Mouse (Mus musculus) forebrain, embryonic 16.5 days (tissue): Measurements from ENCODE around the gene Pla2g12b. TPM values are rescaled to one million over a fixed set of nuclear protein-coding genes. Genes with fewer than 3 reads are reported as not detected.

Source experiments
- ATAC-seq: fragments of 200-750 bp; cut with Nextera tagmentation; 2 replicates; pipeline ENCODE4 v1.8.0; 2017; ENCODE audit warnings: mild to moderate bottlenecking, moderate library complexity
- H3K27ac ChIP-seq: fragments of 300-500 bp; sonication (generic); 2 replicates; pipeline ENCODE4 v1.5.1; 2014; ENCODE audit warnings: low read length, control low read depth
- H3K27me3 ChIP-seq: fragments of 300-500 bp; sonication (generic); replicated peaks from 2 replicates; pipeline ENCODE4 v1.6.1; 2014; ENCODE audit warnings: low read length; ENCODE audit not compliant: control insufficient read depth, insufficient read depth
- H3K36me3 ChIP-seq: fragments of 300-500 bp; sonication (generic); 2 replicates; pipeline ENCODE4 v1.6.1; 2014; ENCODE audit not compliant: control insufficient read depth, insufficient read depth
- H3K4me1 ChIP-seq: fragments of 300-500 bp; sonication (generic); replicated peaks from 2 replicates; pipeline ENCODE4 v1.6.1; 2014; ENCODE audit warnings: low read length; ENCODE audit not compliant: control insufficient read depth, insufficient read depth
- H3K4me2 ChIP-seq: fragments of 300-500 bp; sonication (generic); 2 replicates; pipeline ENCODE4 v1.6.1; 2014; ENCODE audit warnings: mild to moderate bottlenecking, low read length, control low read depth
- H3K4me3 ChIP-seq: fragments of 300-500 bp; sonication (generic); replicated peaks from 2 replicates; pipeline ENCODE4 v1.5.1; 2014; ENCODE audit warnings: mild to moderate bottlenecking, low read length, control low read depth
- H3K9ac ChIP-seq: fragments of 300-500 bp; sonication (generic); replicated peaks from 2 replicates; pipeline ENCODE4 v1.6.1; 2014; ENCODE audit warnings: low read depth, low read length, control low read depth
- H3K9me3 ChIP-seq: fragments of 300-500 bp; sonication (generic); 2 replicates; pipeline ENCODE4 v1.6.1; 2016; ENCODE audit warnings: low read length; ENCODE audit not compliant: control insufficient read depth
- WGBS: fragments of 180-500 bp; shearing (Covaris S2); extraction: QIAGEN DNeasy Blood & Tissue Kit; methylation state at CpG from one replicate; pipeline ENCODE4 v1.1.7; 2014; 5-methylcytosine and 5-hydroxymethylcytosine counted together
- polyA plus RNA-seq: library from polyadenylated mRNA; unstranded; fragments of >200 nt; fragmentation: Nextera tagmentation; extraction: Ambion mirVana; gene quantifications from 2 replicates; pipeline ENCODE4 v1.2.1, GENCODE M21; 2015

Pla2g12b gene
- polyA plus RNA-seq, 1 experiment from 2014 or later, result not detected

GRCm38 (mm10) chr10:59429448-59430135 is 26.1 kb downstream of the Pla2g12b start:
- Histone ChIP-seq H3K9ac (no peak overlapping the region), H3K27me3 (no peaks in the 10 kb centered on the region), H3K4me3 (no peak overlapping the region), H3K4me2 (no peak overlapping the region), H3K27ac (no peak overlapping the region), H3K4me1 (no peaks in the 10 kb centered on the region), H3K36me3 (no peaks in the 10 kb centered on the region), H3K9me3 (no peaks in the 10 kb centered on the region)
- no peak for ATAC-seq
- WGBS, result 79% methylated on average over 16 of the region's 16 CpGs

- Histone ChIP-seq H3K9ac (no peak overlapping the region), H3K27ac (no peak overlapping the region), H3K9me3 (no peaks in the 10 kb centered on the region), H3K36me3 (no peaks in the 10 kb centered on the region), H3K4me2 (no peak overlapping the region), H3K4me3 (no peak overlapping the region), H3K27me3 (no peaks in the 10 kb centered on the region), H3K4me1 (no peaks in the 10 kb centered on the region)
- ATAC-seq, result no peak
- WGBS, result 76% methylated on average over 6 of the region's 6 CpGs
Measured at GRCm38 (mm10) chr10:59430701-59431218, 27.3 kb downstream of the Pla2g12b start.

- WGBS, result 96% methylated on average over 18 of the region's 18 CpGs
- H3K9me3 ChIP-seq, result no peaks in the 10 kb centered on the region
Measured at GRCm38 (mm10) chr10:59435746-59436145, 32.3 kb downstream of the Pla2g12b start.

DNA sequence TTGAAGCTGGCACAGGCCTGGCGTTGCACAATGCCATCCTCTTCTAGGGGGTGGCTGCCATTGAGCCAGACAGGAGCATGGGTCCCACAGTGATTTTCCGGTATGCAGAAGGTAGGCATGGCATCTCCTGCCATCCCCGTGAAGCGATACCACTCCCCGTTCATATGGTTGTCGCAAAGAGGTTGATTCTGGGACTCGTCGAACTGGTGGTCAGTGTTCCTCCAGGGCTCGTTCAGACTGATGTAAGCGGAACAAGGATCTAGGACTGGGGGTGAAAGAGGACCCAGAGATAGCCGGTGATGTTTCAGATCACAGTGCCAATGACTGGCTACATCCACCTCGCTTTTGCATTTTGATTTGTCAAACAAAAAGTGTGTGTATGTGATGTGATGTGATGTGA is 35.2 kb downstream of the Pla2g12b start:
- H3K27ac ChIP-seq, result no peak overlapping the region

More at GRCm38 (mm10) chr10:59435746-59436145, 32.3 kb downstream of the Pla2g12b start:
- no peak overlapping the region for H3K4me2 ChIP-seq
- ATAC-seq, result no peak
- no peak overlapping the region for H3K4me3 ChIP-seq
- H3K36me3 ChIP-seq, result no peaks in the 10 kb centered on the region
- H3K27ac ChIP-seq, result no peak overlapping the region
- no peaks in the 10 kb centered on the region for H3K27me3 ChIP-seq
- no peaks in the 10 kb centered on the region for H3K4me1 ChIP-seq
- H3K9ac ChIP-seq, result no peak overlapping the region

GRCm38 (mm10) chr10:59439508-59439931 is 36.1 kb downstream of the Pla2g12b start:
- WGBS, result 51% methylated on average over 5 of the region's 5 CpGs
- Histone ChIP-seq H3K4me1 (no peaks in the 10 kb centered on the region), H3K4me3 (no peak overlapping the region), H3K36me3 (no peaks in the 10 kb centered on the region), H3K9ac (no peak overlapping the region), H3K9me3 (no peaks in the 10 kb centered on the region), H3K27me3 (no peaks in the 10 kb centered on the region), H3K27ac (no peak overlapping the region), H3K4me2 (no peak overlapping the region)
- no peak for ATAC-seq

More for the DNA sequence above, 35.2 kb downstream of the Pla2g12b start:
- Histone ChIP-seq H3K9ac (no peak overlapping the region), H3K27me3 (no peaks in the 10 kb centered on the region), H3K36me3 (no peaks in the 10 kb centered on the region), H3K4me3 (no peak overlapping the region), H3K4me2 (no peak overlapping the region), H3K4me1 (no peaks in the 10 kb centered on the region), H3K9me3 (no peaks in the 10 kb centered on the region)
- WGBS, result 96% methylated on average over 12 of the region's 12 CpGs
- ATAC-seq, result no peak

GRCm38 (mm10) chr10:59440177-59440576 is 36.7 kb downstream of the Pla2g12b start:
- no peaks in the 10 kb centered on the region for H3K4me1 ChIP-seq
- no peaks in the 10 kb centered on the region for H3K36me3 ChIP-seq
- no peak overlapping the region for H3K4me3 ChIP-seq
- H3K27me3 ChIP-seq, result no peaks in the 10 kb centered on the region
- ATAC-seq, result no peak
- H3K9ac ChIP-seq, result no peak overlapping the region
- H3K4me2 ChIP-seq, result no peak overlapping the region
- H3K27ac ChIP-seq, result no peak overlapping the region
- WGBS, result 44% methylated on average over 6 of the region's 6 CpGs
- H3K9me3 ChIP-seq, result no peaks in the 10 kb centered on the region

DNA sequence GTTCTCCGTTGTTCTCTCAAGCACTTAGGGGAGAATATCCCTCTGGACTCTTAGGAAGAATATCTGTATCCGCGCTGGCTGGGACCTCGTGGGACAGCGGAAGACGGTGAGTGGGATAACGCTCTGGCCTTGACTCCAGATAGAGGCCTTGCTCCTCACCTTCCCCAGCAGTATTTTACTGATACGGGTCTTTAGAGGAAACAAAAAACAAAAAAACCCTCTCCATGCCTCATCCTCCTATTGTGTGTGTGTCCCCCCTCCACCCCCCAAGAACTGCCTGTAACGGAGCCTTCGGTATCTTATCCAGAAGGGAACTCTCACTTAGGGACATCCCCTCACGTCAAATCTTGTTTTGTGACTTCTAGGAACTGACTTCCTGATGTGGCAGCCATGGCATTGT is 38.3 kb downstream of the Pla2g12b start, which contains the start of gene Oit3:
TSS of gene Oit3 (minus strand) at position 44 of the 400 bp plus-strand sequence.
- Histone ChIP-seq H3K9me3 (no peaks in the 10 kb centered on the region), H3K4me3 (no peak within 1 kb of the TSS), H3K9ac (no peak within 1 kb of the TSS), H3K27ac (no peak within 1 kb of the TSS), H3K4me2 (no peak within 1 kb of the TSS), H3K27me3 (no peaks in the 10 kb centered on the region), H3K4me1 (no peaks in the 10 kb centered on the region), H3K36me3 (no peaks in the 10 kb centered on the region)
- 85% methylated on average over 11 of the region's 11 CpGs for WGBS
- ATAC-seq, result no peak

DNA sequence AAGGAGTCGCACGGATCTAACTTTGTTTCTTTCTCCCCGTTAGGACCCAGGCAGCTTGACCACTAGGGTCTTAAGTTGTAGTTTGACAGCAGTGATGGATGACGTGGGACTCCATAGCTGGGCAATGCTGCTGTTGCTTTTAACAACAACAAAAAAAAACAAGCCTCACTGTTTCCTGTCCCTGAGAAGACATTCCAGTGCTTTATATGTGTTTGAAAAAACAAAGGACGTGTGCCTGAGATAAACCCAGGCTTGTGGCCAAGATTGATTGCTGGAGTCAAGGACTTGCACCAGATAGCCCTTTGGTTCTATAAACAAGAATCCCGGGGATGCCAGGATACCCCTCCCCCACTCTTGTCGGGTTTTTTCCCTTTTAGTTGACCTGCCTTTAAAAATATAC is 39.8 kb downstream of the Pla2g12b start:
- ATAC-seq, result no peak
- Histone ChIP-seq H3K36me3 (no peaks in the 10 kb centered on the region), H3K4me3 (no peak overlapping the region), H3K4me1 (no peaks in the 10 kb centered on the region), H3K4me2 (no peak overlapping the region), H3K27ac (no peak overlapping the region), H3K9me3 (no peaks in the 10 kb centered on the region), H3K27me3 (no peaks in the 10 kb centered on the region), H3K9ac (no peak overlapping the region)
- whole genome bisulfite sequencing, result 61% methylated on average over 7 of the region's 7 CpGs

- Histone ChIP-seq H3K27ac (no peak overlapping the region), H3K27me3 (no peaks in the 10 kb centered on the region), H3K36me3 (no peaks in the 10 kb centered on the region), H3K4me2 (no peak overlapping the region), H3K9me3 (no peaks in the 10 kb centered on the region), H3K4me3 (no peak overlapping the region), H3K9ac (no peak overlapping the region), H3K4me1 (no peaks in the 10 kb centered on the region)
- ATAC-seq, result no peak
- 66% methylated on average over 3 of the region's 3 CpGs for WGBS
Measured at GRCm38 (mm10) chr10:59444106-59444505, 40.6 kb downstream of the Pla2g12b start.
